Mouse (Mus musculus) heart, embryonic 16.5 days (tissue): ENCODE measurements around the gene Tmem121. TPM values are rescaled to one million over a fixed set of nuclear protein-coding genes. Genes with fewer than 3 reads are reported as not detected.
"Not testable (repeated sequence)": the region's sequence is repeated elsewhere in the genome, so short reads cannot be mapped to it uniquely, and the experiment has no call there.

Experiments used
- ATAC-seq: fragments of 200-750 bp; cut with Nextera tagmentation; replicated peaks from 2 replicates; pipeline ENCODE4 v1.8.0; 2017; ENCODE audit warnings: moderate number of reproducible peaks; ENCODE audit not compliant: insufficient read depth, low FRiP score; ENCODE audit errors: extremely low read depth
- H3K27ac ChIP-seq: fragments of 300-500 bp; sonication (generic); 2 replicates; pipeline ENCODE4 v1.5.1; 2014; ENCODE audit warnings: mild to moderate bottlenecking, low read length, control low read depth, moderate library complexity
- H3K27me3 ChIP-seq: fragments of 300-500 bp; sonication (generic); 2 replicates; pipeline ENCODE4 v1.6.1; 2014; ENCODE audit warnings: low read length, mixed read lengths; ENCODE audit not compliant: control insufficient read depth, insufficient read depth
- H3K36me3 ChIP-seq: fragments of 300-500 bp; sonication (generic); 2 replicates; pipeline ENCODE4 v1.6.1; 2014; ENCODE audit not compliant: control insufficient read depth, insufficient read depth
- H3K4me1 ChIP-seq: fragments of 300-500 bp; sonication (generic); 2 replicates; pipeline ENCODE4 v1.6.1; 2014; ENCODE audit warnings: low read length, mixed read lengths; ENCODE audit not compliant: control insufficient read depth, insufficient read depth
- H3K4me2 ChIP-seq: fragments of 300-500 bp; sonication (generic); 2 replicates; pipeline ENCODE4 v1.6.1; 2014; ENCODE audit warnings: low read depth, mild to moderate bottlenecking, control low read depth, low read length
- H3K4me3 ChIP-seq: fragments of 300-500 bp; sonication (generic); 2 replicates; pipeline ENCODE4 v1.5.1; 2014; ENCODE audit warnings: mild to moderate bottlenecking, control low read depth, low read length
- H3K9ac ChIP-seq: fragments of 300-500 bp; sonication (generic); 2 replicates; pipeline ENCODE4 v1.6.1; 2014; ENCODE audit warnings: low read length, control low read depth
- H3K9me3 ChIP-seq: fragments of 300-500 bp; sonication (generic); replicated peaks from 2 replicates; pipeline ENCODE4 v1.6.1; 2016; ENCODE audit warnings: low read length; ENCODE audit not compliant: control insufficient read depth
- WGBS: fragments of 180-500 bp; shearing (Covaris S2); extraction: QIAGEN DNeasy Blood & Tissue Kit; methylation state at CpG from one replicate; pipeline ENCODE4 v1.1.7; 2014; 5-methylcytosine and 5-hydroxymethylcytosine counted together
- polyA plus RNA-seq: library from polyadenylated mRNA; unstranded; fragments of >200 nt; fragmentation: Nextera tagmentation; extraction: Ambion mirVana; gene quantifications from 2 replicates; pipeline ENCODE4 v1.2.1, GENCODE M21; 2015

Gene Tmem121
- polyA plus RNA-seq, 1 experiment from 2014 or later = 7.8 TPM

GRCm38 (mm10) chr12:113221289-113221688, 35.6 kb downstream of the Tmem121 start:
- Histone ChIP-seq H3K4me3 (no peak overlapping the region), H3K27me3 (no peaks in the 10 kb centered on the region), H3K9ac (no peak overlapping the region), H3K4me1 (no peaks in the 10 kb centered on the region), H3K36me3 (no peaks in the 10 kb centered on the region), H3K9me3 (no peaks in the 10 kb centered on the region), H3K4me2 (no peak overlapping the region), H3K27ac (no peak overlapping the region)
- no peak for ATAC-seq
- 74% methylated on average over 9 of the region's 9 CpGs for WGBS

DNA sequence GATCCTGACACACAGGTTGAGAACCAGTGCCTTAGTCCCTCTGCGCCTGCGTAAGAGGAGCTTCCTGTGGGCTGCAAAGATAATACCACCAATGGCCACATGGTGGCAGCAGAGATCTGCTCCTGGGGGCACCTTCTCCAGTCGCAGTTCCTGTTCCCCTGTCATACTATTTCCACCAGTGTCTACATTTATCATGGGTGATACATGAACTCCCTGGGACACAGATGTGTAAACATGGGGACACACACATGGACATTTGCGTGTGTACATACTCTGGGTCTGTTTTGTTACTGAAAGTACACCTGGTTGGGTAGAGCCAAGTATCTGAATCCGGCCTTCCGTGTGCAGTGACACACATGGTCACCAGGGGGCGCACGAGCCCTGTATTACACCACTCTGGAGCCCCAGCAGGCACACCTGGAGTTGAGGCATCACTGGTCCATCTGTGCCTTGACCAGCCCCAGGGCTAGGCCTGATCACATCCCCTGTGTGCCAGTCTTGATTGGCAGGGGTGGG, 36.4 kb downstream of the Tmem121 start:
- no peaks in the 10 kb centered on the region for H3K36me3 ChIP-seq
- no peaks in the 10 kb centered on the region for H3K9me3 ChIP-seq
- H3K4me3 ChIP-seq = no peak overlapping the region
- no peaks in the 10 kb centered on the region for H3K27me3 ChIP-seq
- no peak overlapping the region for H3K9ac ChIP-seq
- H3K4me2 ChIP-seq = 0 out of 2 replicates have a peak overlapping the region, but pooled peaks have one; percentile 32
- H3K4me1 ChIP-seq = no peaks in the 10 kb centered on the region
- WGBS = 15% methylated on average over 8 of the region's 8 CpGs
- no peak overlapping the region for H3K27ac ChIP-seq
- ATAC-seq = peak; percentile 24; the same call in 1 of the 2 replicates

GRCm38 (mm10) chr12:113222748-113223147, 37.0 kb downstream of the Tmem121 start:
- H3K27me3 ChIP-seq = no peaks in the 10 kb centered on the region
- ATAC-seq = no peak
- no peak overlapping the region for H3K4me3 ChIP-seq
- H3K27ac ChIP-seq = no peak overlapping the region
- H3K9ac ChIP-seq = no peak overlapping the region
- H3K36me3 ChIP-seq = no peaks in the 10 kb centered on the region
- H3K9me3 ChIP-seq = no peaks in the 10 kb centered on the region
- H3K4me2 ChIP-seq = no peak overlapping the region
- H3K4me1 ChIP-seq = no peaks in the 10 kb centered on the region
- 19% methylated on average over 6 of the region's 6 CpGs for WGBS

- Histone ChIP-seq H3K9ac (no peak overlapping the region), H3K4me2 (no peak overlapping the region), H3K27ac (no peak overlapping the region), H3K4me3 (no peak overlapping the region), H3K36me3 (no peaks in the 10 kb centered on the region), H3K9me3 (no peaks in the 10 kb centered on the region), H3K27me3 (no peaks in the 10 kb centered on the region), H3K4me1 (no peaks in the 10 kb centered on the region)
- WGBS = 75% methylated on average over 5 of the region's 5 CpGs
- ATAC-seq = no peak
Observed at GRCm38 (mm10) chr12:113224206-113224605, 38.5 kb downstream of the Tmem121 start.

- ATAC-seq = no peak
- Histone ChIP-seq H3K9me3 (no peaks in the 10 kb centered on the region), H3K4me2 (no peak overlapping the region), H3K36me3 (no peaks in the 10 kb centered on the region), H3K4me1 (no peaks in the 10 kb centered on the region), H3K27me3 (no peaks in the 10 kb centered on the region), H3K27ac (no peak overlapping the region), H3K4me3 (no peak overlapping the region), H3K9ac (no peak overlapping the region)
- 90% methylated on average over 6 of the region's 6 CpGs for WGBS
Observed at GRCm38 (mm10) chr12:113224687-113225091, 39.0 kb downstream of the Tmem121 start.

DNA sequence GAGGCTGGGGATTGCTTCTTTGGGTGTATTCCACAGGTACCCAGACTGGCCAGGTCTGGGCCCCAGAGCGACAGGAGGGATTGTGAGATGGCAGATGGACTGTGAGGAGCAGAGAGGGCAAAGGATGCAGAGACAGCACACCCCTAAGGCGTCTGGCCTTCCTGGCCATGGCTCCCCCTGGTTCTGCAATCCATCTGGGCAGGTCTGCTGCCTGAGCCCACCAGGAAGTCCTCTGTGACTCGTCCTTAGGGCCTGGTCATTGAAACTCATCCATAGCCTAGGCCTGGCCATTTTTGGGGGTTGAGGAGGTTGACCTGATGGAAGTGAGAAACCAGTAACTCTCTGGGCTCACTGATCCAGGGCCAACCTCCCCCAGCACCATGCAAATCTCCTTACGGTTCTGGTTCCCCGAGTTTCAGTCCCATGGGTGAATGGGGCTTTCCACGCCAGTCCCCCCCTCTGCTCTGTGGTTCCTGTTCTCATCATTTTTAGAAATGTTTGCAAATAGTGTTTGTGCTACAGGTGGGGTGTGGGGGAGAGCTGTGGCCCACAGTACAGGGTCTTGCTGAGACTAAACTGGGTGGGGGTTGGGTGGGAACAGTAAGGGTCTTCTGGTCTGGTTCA, 42.4 kb downstream of the Tmem121 start:
- H3K36me3 ChIP-seq = no peaks in the 10 kb centered on the region
- H3K27me3 ChIP-seq = no peaks in the 10 kb centered on the region
- no peaks in the 10 kb centered on the region for H3K4me1 ChIP-seq
- no peaks in the 10 kb centered on the region for H3K9me3 ChIP-seq
- H3K9ac ChIP-seq = no peak overlapping the region
- H3K27ac ChIP-seq = no peak overlapping the region
- H3K4me2 ChIP-seq = no peak overlapping the region
- WGBS = 71% methylated on average over 6 of the region's 6 CpGs
- no peak for ATAC-seq
- no peak overlapping the region for H3K4me3 ChIP-seq

GRCm38 (mm10) chr12:113230741-113231140, 45.0 kb downstream of the Tmem121 start:
- WGBS = 76% methylated on average over 4 of the region's 4 CpGs
- H3K27me3 ChIP-seq = no peaks in the 10 kb centered on the region
- ATAC-seq = no peak
- no peak overlapping the region for H3K4me3 ChIP-seq
- no peaks in the 10 kb centered on the region for H3K9me3 ChIP-seq
- no peak overlapping the region for H3K9ac ChIP-seq
- no peaks in the 10 kb centered on the region for H3K4me1 ChIP-seq
- H3K36me3 ChIP-seq = no peaks in the 10 kb centered on the region
- no peak overlapping the region for H3K27ac ChIP-seq
- no peak overlapping the region for H3K4me2 ChIP-seq

DNA sequence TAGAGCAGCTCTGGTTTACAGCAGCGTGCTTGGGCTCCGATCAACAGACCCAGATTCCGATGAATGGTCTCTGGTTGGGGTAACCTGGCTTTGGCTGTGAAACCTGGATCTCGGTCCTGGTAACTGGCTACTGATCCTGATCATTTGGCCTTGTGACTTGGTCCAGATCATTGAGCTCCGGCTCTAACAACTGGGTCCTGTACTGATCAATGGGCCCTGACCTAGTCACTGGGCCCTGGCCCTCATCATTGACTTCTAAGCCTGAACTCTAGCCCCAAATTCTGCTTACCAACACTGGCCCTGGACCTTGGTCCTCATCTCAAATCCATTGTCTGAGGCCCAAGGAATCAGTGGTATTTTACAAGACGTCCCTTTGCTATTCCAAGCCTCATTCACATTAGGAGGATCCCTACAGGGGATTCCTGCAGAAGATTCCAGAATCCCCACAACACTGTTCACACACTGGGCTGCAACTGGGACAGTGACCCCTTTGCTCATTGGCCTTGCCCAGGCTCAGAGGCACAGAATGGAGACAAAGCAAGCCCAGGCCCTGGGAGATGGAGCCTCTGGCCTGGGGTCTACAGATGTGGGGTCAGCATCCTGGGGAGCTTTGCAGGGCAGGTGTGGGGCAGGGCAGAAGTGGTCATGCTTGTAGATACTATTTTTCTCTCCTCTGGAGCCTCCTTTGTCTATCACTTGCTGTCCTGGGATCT, 46.0 kb downstream of the Tmem121 start:
- H3K36me3 ChIP-seq, H3K9ac ChIP-seq, H3K9me3 ChIP-seq, H3K27me3 ChIP-seq, H3K4me3 ChIP-seq, H3K4me2 ChIP-seq, H3K4me1 ChIP-seq, H3K27ac ChIP-seq, ATAC-seq: not testable (repeated sequence)
- WGBS = 73% methylated on average over 6 of the region's 6 CpGs

DNA sequence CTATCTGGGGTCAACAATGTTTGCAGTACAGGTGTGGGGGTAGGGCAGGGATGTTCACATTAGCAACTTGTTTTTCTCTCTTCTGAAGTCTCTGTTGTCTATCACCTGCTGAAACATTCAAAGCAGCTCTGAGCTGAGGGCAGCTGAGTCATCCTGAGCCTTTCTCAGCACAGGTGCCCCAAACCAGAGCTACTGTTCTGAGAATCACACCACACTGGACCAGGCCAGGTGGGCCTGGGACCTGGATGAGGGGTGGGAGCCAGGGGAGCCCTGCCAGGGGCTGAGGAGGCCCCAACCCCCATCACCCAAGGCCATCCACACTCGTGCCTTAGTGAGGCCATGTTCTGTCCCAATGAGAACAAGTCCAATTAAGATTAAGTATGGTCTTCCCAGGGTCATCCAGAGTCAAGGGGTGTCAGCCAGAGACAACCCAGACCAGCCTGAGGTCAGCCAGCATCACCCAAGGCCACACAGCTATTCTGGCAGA, 46.6 kb downstream of the Tmem121 start:
- whole genome bisulfite sequencing = 42% methylated on average over 1 of the region's 1 CpGs
- H3K4me1 ChIP-seq, H3K27me3 ChIP-seq, H3K4me2 ChIP-seq, H3K27ac ChIP-seq, H3K9ac ChIP-seq, ATAC-seq, H3K4me3 ChIP-seq, H3K9me3 ChIP-seq, H3K36me3 ChIP-seq: not testable (repeated sequence)
